Mouse (Mus musculus) MEL (cell line): ENCODE results near the gene Nfrkb.

Experiments
- CTCF ChIP-seq, 3 experiments: IDR thresholded peaks in 2 of 3; conservative IDR thresholded peaks in 1 of 3; 2 replicates each; pipeline ENCODE4 v1.5.1; 2011 to 2012; ENCODE audit warnings: low read length in 3 of 3, low read depth in 2 of 3, mild to moderate bottlenecking in 2 of 3, improper control_type of control experiment in 1 of 3, inconsistent platforms in 1 of 3, mixed read lengths in 1 of 3, moderate library complexity in 1 of 3; ENCODE audit not compliant: control insufficient read depth in 1 of 3, insufficient read depth in 1 of 3, poor library complexity in 1 of 3, severe bottlenecking in 1 of 3
- EP300 ChIP-seq, 2 experiments: IDR thresholded peaks; 2 replicates each; pipeline ENCODE4 v1.6.1; 2011; ENCODE audit warnings: improper control_type of control experiment in 2 of 2, low read length in 2 of 2, low read depth in 1 of 2, mild to moderate bottlenecking in 1 of 2
- HCFC1 ChIP-seq: IDR thresholded peaks from 2 replicates; pipeline ENCODE4 v1.6.1; 2012; ENCODE audit warnings: low read depth, mild to moderate bottlenecking, inconsistent platforms, low read length, improper control_type of control experiment, moderate library complexity
- MAX ChIP-seq: IDR thresholded peaks from 2 replicates; pipeline ENCODE4 v1.6.1; 2011; ENCODE audit warnings: low read length, improper control_type of control experiment
- MYB ChIP-seq: IDR thresholded peaks from 2 replicates; pipeline ENCODE4 v1.6.1; 2011; ENCODE audit warnings: mild to moderate bottlenecking, low read depth, low read length, improper control_type of control experiment
- POLR2A ChIP-seq, 2 experiments: IDR thresholded peaks; 2 replicates each; pipeline ENCODE4 v1.6.1; 2011 to 2012; ENCODE audit warnings: low read length in 2 of 2, mild to moderate bottlenecking in 2 of 2, control low read depth in 1 of 2, improper control_type of control experiment in 1 of 2, low read depth in 1 of 2, moderate library complexity in 1 of 2; ENCODE audit not compliant: control insufficient read depth in 1 of 2, insufficient read depth in 1 of 2, poor library complexity in 1 of 2
- POLR2AphosphoS2 ChIP-seq: IDR thresholded peaks from 2 replicates; pipeline ENCODE4 v1.6.1; 2011; ENCODE audit warnings: low read length, improper control_type of control experiment
- TAL1 ChIP-seq: IDR thresholded peaks from 2 replicates; pipeline ENCODE4 v1.6.1; 2012; ENCODE audit warnings: mild to moderate bottlenecking, inconsistent platforms, low read length, moderate library complexity, mixed read lengths
- TBP ChIP-seq: IDR thresholded peaks from 2 replicates; pipeline ENCODE4 v1.8.0; 2011; ENCODE audit warnings: low read depth, low read length, improper control_type of control experiment
- USF1 ChIP-seq: IDR thresholded peaks from 2 replicates; pipeline ENCODE4 v1.6.1; 2014; ENCODE audit warnings: low read depth, mild to moderate bottlenecking, inconsistent platforms, low read length, improper control_type of control experiment, moderate library complexity

GRCm38 (mm10) chr9:31348915-31349314, 37.1 kb upstream of the Nfrkb start:
- no peak for TF ChIP-seq MAX
- TF ChIP-seq EP300 (IDR thresholded peaks at IDR 0.05; ENCODE audit: low read depth in 1 of 2, low read length in 2 of 2), result no peak
- no peak for TF ChIP-seq TBP
- no peak for TF ChIP-seq POLR2A (IDR thresholded peaks at IDR 0.05; ENCODE audit: control insufficient read depth in 1 of 2, insufficient read depth in 1 of 2, low read depth in 1 of 2, low read length in 2 of 2, poor library complexity in 1 of 2)
- peak; percentile 82 to 94 (median 89) for TF ChIP-seq CTCF (IDR thresholded peaks at IDR 0.05 in 2 of 3, conservative IDR thresholded peaks at IDR 0.05 in 1 of 3; ENCODE audit: control insufficient read depth in 1 of 3, insufficient read depth in 1 of 3, low read depth in 2 of 3, low read length in 3 of 3, poor library complexity in 1 of 3, severe bottlenecking in 1 of 3)
- no peak for TF ChIP-seq POLR2AphosphoS2
- TF ChIP-seq MYB, result no peak
- no peak for TF ChIP-seq USF1
- TF ChIP-seq HCFC1, result no peak
- TF ChIP-seq TAL1, result no peak
